Mouse (Mus musculus) urinary bladder, postnatal 0 days (tissue): ENCODE measurements around the gene Lad1. TPM values are rescaled to one million over a fixed set of nuclear protein-coding genes. Genes with fewer than 3 reads are reported as not detected.

Experiments
- polyA plus RNA-seq: library from polyadenylated mRNA; unstranded; fragments of >200 nt; fragmentation: Nextera tagmentation; extraction: Ambion mirVana; gene quantifications from 2 replicates; pipeline ENCODE4 v1.2.1, GENCODE M21; 2015

Lad1 gene
- 28.7 and 32.8 TPM in 2 replicates for polyA plus RNA-seq

DNA sequence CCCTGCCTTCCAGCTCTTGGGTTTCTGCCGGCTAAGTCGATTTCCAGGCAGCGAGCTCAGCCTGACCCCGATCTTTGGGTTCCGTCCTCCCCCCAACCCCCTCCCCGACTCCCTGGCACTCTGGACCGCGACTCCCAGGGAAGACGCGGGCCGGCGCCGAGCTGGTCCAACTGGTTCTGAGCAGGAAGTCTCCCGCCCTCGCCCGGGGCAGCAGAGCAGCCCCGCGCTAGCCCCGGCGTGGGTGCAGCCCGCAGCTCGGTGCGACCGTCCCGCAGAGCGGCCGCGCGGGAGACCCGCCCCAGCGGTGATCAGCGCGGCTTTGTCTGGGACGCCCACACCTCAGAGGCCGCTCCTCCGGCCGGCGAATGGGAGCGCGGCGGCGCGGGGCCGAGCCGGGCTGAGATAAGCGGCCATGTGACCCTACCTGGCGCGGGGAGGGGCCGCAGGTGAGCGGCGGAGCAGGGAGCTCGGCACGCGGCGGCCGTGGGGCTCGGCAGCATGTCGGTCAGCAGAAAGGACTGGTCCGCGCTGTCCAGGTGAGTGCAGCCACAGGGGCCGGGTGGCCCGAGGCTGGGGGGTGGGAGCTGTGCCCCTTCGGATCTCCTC lies at the start of gene Lad1:
TSS of gene Lad1 (plus strand) at position 118 of the 606 bp plus-strand sequence.

DNA sequence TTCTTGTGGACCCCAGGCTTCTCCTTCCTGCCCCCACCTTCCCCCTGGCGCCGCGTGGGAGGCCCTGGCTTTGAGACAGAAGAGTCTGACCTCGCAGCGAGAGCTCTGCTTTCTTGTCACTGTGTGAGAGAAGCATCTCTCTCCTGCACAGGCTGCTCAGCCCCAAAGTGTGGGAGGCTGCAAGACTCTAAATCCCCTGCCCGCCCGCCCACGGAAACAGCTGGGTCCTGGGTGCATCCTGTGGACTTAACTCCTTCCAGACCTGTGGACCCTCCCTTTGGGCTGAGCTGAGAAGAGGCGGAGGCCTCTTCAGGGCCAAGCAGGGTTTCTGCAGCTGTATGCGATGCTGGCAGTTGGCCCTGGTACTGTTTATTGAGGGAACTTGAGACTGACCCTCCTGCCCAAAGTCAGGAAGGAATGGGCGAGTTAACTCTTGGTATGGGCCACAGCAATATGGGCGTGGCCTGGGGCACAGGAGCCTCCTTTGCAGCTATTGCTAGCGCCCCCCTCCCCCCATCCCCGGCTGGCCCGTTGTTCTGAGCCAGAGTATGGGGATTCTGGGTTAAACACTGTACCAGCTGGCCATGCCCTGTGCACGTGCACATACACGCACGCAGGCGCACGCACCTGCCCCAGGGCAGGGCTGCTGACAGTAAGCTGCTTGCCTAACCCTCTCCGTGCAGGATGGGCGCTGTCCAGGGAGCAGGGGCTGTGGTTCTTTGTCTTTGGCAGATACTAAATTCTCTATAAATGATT lies 39.4 kb upstream of the Lad1 start, which contains the start of gene Tnni1:
TSS of gene Tnni1 (plus strand) at position 655 of the 756 bp plus-strand sequence.

DNA sequence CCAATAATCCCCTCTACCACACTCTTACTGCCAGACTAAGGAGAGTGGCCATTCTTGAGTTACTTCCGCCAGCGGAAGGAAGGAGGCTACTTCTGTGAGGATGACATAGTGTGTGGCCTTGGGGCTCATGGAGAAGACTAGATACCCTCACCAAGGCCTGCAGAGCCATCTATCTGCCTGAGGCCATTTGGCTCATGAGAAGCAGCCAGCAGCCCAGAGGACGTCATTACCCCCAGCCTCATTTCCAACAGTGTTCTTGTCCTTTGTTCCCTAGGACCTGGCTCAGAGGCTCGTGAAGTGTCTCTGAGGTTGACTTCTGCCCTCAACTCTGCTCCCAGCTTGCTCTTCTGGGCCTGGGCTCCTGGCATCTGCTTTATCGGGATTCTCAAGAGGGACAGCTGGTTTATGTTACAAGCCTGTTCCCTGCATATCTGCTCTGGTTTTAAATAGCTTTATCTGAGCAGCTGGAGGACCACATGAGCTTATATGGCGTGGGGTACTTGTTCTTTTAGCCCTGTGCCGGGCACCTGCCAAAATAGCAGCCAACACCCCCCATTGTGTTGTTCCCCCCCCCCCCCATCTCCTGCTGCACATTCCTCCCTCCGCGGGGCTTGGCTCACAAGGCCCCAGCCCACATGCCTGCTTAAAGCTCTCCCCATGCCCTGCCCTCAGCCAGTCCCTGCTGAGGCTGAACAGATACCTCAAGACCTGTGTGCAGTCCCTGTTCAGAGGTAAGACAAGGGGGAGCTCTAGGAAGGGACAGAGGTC lies 17.5 kb downstream of the Lad1 start, which contains the start of gene Tnnt2:
TSS of gene Tnnt2 (plus strand) at position 639 of the 768 bp plus-strand sequence.

Other genes starting within 250 kb of the Lad1 start
- gene Nav1, start 211.3 kb upstream of the Lad1 start, polyA plus RNA-seq = 12.2 TPM in 2 replicates
- gene Csrp1, start 98.5 kb upstream of the Lad1 start, polyA plus RNA-seq = 3,587 and 3,842 TPM in 2 replicates
- gene Phlda3, start 52.5 kb upstream of the Lad1 start, polyA plus RNA-seq = 142 and 144 TPM in 2 replicates
- gene Tnni1, start 39.2 kb upstream of the Lad1 start, polyA plus RNA-seq = 1.1 and 2.5 TPM in 2 replicates
- gene Tnnt2, start 17.8 kb downstream of the Lad1 start, polyA plus RNA-seq = 2,839 and 2,890 TPM in 2 replicates
- 1.3 and 1.5 TPM in 2 replicates for gene Pkp1, start 100.6 kb downstream of the Lad1 start, polyA plus RNA-seq
- gene Igfn1, start 187.7 kb downstream of the Lad1 start, polyA plus RNA-seq = not detected in 2 replicates
- 64.1 and 64.3 TPM in 2 replicates for gene Tmem9, start 189.6 kb downstream of the Lad1 start, polyA plus RNA-seq
- not detected in 2 replicates for gene Ascl5, start 232.2 kb downstream of the Lad1 start, polyA plus RNA-seq
- gene Cacna1s, start 234.2 kb downstream of the Lad1 start, polyA plus RNA-seq = not detected in 2 replicates